Mouse (Mus musculus): ENCODE measurements at regions not wholly inside any gene's neighbourhood (a gene's known extent, or its start where the extent isn't known, plus 50 kb on each side); places are given as distances from the start of the nearest gene placed in this dataset.

GRCm38 (mm10) chr1:169421671-169422070 is 109.6 kb downstream of the Nuf2 start:
- TF ChIP-seq CTCF (IDR thresholded peaks at IDR 0.05; ENCODE audit: insufficient read depth, low read depth, low read length), result no peak
- no peak for TF ChIP-seq POLR2A (IDR thresholded peaks at IDR 0.05; ENCODE audit: insufficient read depth, low read depth, low read length)
